Mouse (Mus musculus) splenic B cell, adult 2 months (primary cell): Measurements from ENCODE around the gene Mrpl43.

Experiments
- DNase-seq: peaks from one replicate; pipeline ENCODE4 v3.0.0-alpha.2; 2011; ENCODE audit warnings: low read depth, low spot score
- H3K27me3 ChIP-seq: 2 replicates; pipeline ENCODE4 v1.6.1; 2012; ENCODE audit warnings: mild to moderate bottlenecking, low read length, moderate library complexity, mixed read lengths; ENCODE audit not compliant: control insufficient read depth, poor library complexity, insufficient read depth, severe bottlenecking
- H3K36me3 ChIP-seq: 2 replicates; pipeline ENCODE4 v1.6.1; 2012; ENCODE audit warnings: mild to moderate bottlenecking, low read length, moderate library complexity, mixed read lengths; ENCODE audit not compliant: control insufficient read depth, poor library complexity, insufficient read depth, severe bottlenecking

Mrpl43 gene

GRCm38 (mm10) chr19:44984420-44984819 is 21.8 kb downstream of the Mrpl43 start:
- Histone ChIP-seq H3K36me3 (0 out of 2 replicates have a peak, but pooled peaks cover 3% of the 10 kb centered on the region), H3K27me3 (no peaks in the 10 kb centered on the region)
- DNase-seq, result no peak

- Histone ChIP-seq H3K27me3 (no peaks in the 10 kb centered on the region), H3K36me3 (peaks cover 7% of the 10 kb centered on the region; the same call in 1 of the 2 replicates)
- no peak for DNase-seq
These were observed 22.9 kb downstream of the Mrpl43 start for GRCm38 (mm10) chr19:44983366-44983765.

- H3K27me3 ChIP-seq, result no peaks in the 10 kb centered on the region
- DNase-seq, result no peak
- peaks cover 11% of the 10 kb centered on the region; the same call in 1 of the 2 replicates for H3K36me3 ChIP-seq
These were observed 23.6 kb downstream of the Mrpl43 start for GRCm38 (mm10) chr19:44982477-44983115.

GRCm38 (mm10) chr19:44980787-44981186 is 25.5 kb downstream of the Mrpl43 start:
- H3K36me3 ChIP-seq, result peaks cover 14% of the 10 kb centered on the region; the same call in 1 of the 2 replicates
- no peak for DNase-seq
- no peaks in the 10 kb centered on the region for H3K27me3 ChIP-seq

- H3K27me3 ChIP-seq, result no peaks in the 10 kb centered on the region
- peaks cover 18% of the 10 kb centered on the region for H3K36me3 ChIP-seq
- DNase-seq, result no peak
These were observed 29.1 kb downstream of the Mrpl43 start for GRCm38 (mm10) chr19:44977148-44977547.

- no peak for DNase-seq
- H3K36me3 ChIP-seq, result peaks cover 18% of the 10 kb centered on the region
- no peaks in the 10 kb centered on the region for H3K27me3 ChIP-seq
These were observed 29.6 kb downstream of the Mrpl43 start for GRCm38 (mm10) chr19:44976636-44977035.

GRCm38 (mm10) chr19:44968329-44968728 is 37.9 kb downstream of the Mrpl43 start:
- Histone ChIP-seq H3K36me3 (peaks cover 15% of the 10 kb centered on the region), H3K27me3 (no peaks in the 10 kb centered on the region)
- no peak for DNase-seq

- H3K36me3 ChIP-seq, result peaks cover 14% of the 10 kb centered on the region
- no peak for DNase-seq
- no peaks in the 10 kb centered on the region for H3K27me3 ChIP-seq
These were observed 40.3 kb downstream of the Mrpl43 start for GRCm38 (mm10) chr19:44965978-44966377.

GRCm38 (mm10) chr19:44959633-44960032 is 46.6 kb downstream of the Mrpl43 start:
- peaks cover 5% of the 10 kb centered on the region; the same call in 1 of the 2 replicates for H3K36me3 ChIP-seq
- no peak for DNase-seq
- no peaks in the 10 kb centered on the region for H3K27me3 ChIP-seq
